Mouse (Mus musculus) embryonic facial prominence, embryonic 15.5 days (tissue): ENCODE data around the gene A230050P20Rik. TPM values are rescaled to one million over a fixed set of nuclear protein-coding genes. Genes with fewer than 3 reads are reported as not detected.

Experiments used
- ATAC-seq: fragments of 200-750 bp; cut with Nextera tagmentation; 2 replicates; pipeline ENCODE4 v1.8.0; 2017; ENCODE audit warnings: low read depth, moderate TSS enrichment; ENCODE audit not compliant: insufficient number of reproducible peaks, low FRiP score, low TSS enrichment
- H3K27ac ChIP-seq: fragments of 300-500 bp; sonication (generic); replicated peaks from 2 replicates; pipeline ENCODE4 v1.5.1; 2015; ENCODE audit warnings: mild to moderate bottlenecking, inconsistent platforms
- H3K27me3 ChIP-seq: fragments of 300-500 bp; sonication (generic); 2 replicates; pipeline ENCODE4 v1.6.1; 2015; ENCODE audit warnings: inconsistent platforms
- H3K36me3 ChIP-seq: fragments of 300-500 bp; sonication (generic); 2 replicates; pipeline ENCODE4 v1.6.1; 2015; ENCODE audit warnings: mild to moderate bottlenecking, inconsistent platforms
- H3K4me1 ChIP-seq: fragments of 300-500 bp; sonication (generic); 2 replicates; pipeline ENCODE4 v1.6.1; 2015; ENCODE audit warnings: inconsistent platforms
- H3K4me2 ChIP-seq: fragments of 300-500 bp; sonication (generic); replicated peaks from 2 replicates; pipeline ENCODE4 v1.6.1; 2015; ENCODE audit warnings: mild to moderate bottlenecking, inconsistent platforms
- H3K4me3 ChIP-seq: fragments of 300-500 bp; sonication (generic); replicated peaks from 2 replicates; pipeline ENCODE4 v1.5.1; 2015; ENCODE audit warnings: mild to moderate bottlenecking, inconsistent platforms
- H3K9ac ChIP-seq: fragments of 300-500 bp; sonication (generic); 2 replicates; pipeline ENCODE4 v1.6.1; 2015; ENCODE audit warnings: inconsistent platforms
- H3K9me3 ChIP-seq: fragments of 300-500 bp; sonication (generic); replicated peaks from 2 replicates; pipeline ENCODE4 v1.6.1; 2016; ENCODE audit warnings: inconsistent platforms
- WGBS: fragments of 180-500 bp; shearing (Covaris S2); methylation state at CpG from one replicate; pipeline ENCODE4 v1.1.7; 2015; 5-methylcytosine and 5-hydroxymethylcytosine counted together
- polyA plus RNA-seq: library from polyadenylated mRNA; unstranded; fragments of >200 nt; fragmentation: Nextera tagmentation; extraction: Ambion mirVana; gene quantifications from 2 replicates; pipeline ENCODE4 v1.2.1, GENCODE M21; 2015

Gene A230050P20Rik
- polyA plus RNA-seq, 1 experiment from 2014 or later = 18.4 TPM

DNA sequence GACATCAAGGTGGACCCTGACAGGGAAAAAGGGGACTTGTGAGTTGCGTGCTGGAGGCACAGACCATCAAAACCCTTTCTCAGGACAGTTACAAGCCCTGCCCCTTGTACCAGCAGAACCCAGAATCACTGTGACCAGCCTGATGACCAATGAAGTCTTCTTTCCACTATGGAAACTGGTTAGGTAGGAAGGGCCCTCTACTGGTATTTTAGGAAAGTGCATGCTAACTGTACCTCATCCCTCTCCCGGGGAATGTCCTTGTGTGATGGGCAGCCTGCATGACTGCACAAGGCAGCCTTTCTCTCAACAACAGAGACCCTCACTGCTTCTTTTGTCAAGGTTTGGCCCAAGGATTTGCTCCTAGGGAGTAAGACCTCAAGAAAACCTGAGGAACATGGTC, 25.8 kb upstream of the A230050P20Rik start:
- Histone ChIP-seq H3K27ac (no peak overlapping the region), H3K9ac (no peak overlapping the region), H3K4me1 (no peaks in the 10 kb centered on the region), H3K4me3 (no peak overlapping the region), H3K4me2 (no peak overlapping the region), H3K9me3 (no peaks in the 10 kb centered on the region), H3K27me3 (no peaks in the 10 kb centered on the region), H3K36me3 (no peaks in the 10 kb centered on the region)
- no peak for ATAC-seq
- WGBS = 21% methylated on average over 2 of the region's 2 CpGs

DNA sequence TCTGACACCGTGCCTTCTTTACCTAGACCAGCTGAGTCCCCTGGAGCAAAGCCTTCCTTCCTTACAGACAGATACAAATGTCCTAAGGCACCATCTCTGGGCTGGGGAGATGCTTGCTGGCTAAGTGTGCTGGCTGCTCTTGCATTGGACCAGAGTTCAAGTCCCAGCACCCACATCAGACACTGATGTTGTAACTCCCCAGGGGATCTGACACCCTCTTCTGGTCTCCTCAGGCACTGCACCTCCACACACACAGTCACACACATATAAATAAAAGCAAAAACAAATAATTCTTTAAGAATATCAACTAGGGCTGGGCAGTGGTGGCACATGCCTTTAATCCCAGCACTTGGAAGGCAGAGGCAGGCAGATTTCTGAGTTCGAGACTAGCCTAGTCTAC, 18.3 kb upstream of the A230050P20Rik start:
- H3K9ac ChIP-seq = no peak overlapping the region
- H3K9me3 ChIP-seq = no peaks in the 10 kb centered on the region
- no peaks in the 10 kb centered on the region for H3K4me1 ChIP-seq
- no peaks in the 10 kb centered on the region for H3K36me3 ChIP-seq
- ATAC-seq = no peak
- 79% methylated on average over 2 of the region's 2 CpGs for WGBS
- no peak overlapping the region for H3K27ac ChIP-seq
- no peak overlapping the region for H3K4me2 ChIP-seq
- H3K4me3 ChIP-seq = no peak overlapping the region
- no peaks in the 10 kb centered on the region for H3K27me3 ChIP-seq

DNA sequence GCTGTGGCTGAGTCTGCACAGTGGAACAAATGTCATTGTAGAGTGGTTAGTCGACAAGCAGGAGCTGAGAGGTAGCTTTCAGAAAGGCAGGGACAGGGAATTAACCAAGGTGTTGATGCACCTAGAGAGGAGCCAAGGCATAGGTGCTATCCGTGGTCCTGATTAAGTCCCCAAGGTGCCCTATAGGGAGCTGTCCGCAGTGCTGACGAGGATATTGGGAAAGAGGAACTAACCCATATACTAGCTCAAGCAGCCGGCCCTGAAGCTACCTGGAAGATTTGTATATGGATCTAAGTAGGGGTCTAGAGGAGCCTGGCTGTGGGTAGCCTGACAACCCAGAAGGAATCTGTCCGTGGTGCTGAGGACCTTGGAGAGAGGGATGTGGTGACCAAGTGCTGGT, 11.3 kb upstream of the A230050P20Rik start:
- no peak for ATAC-seq
- Histone ChIP-seq H3K4me2 (no peak overlapping the region), H3K27ac (no peak overlapping the region), H3K4me1 (no peaks in the 10 kb centered on the region), H3K9me3 (no peaks in the 10 kb centered on the region), H3K4me3 (no peak overlapping the region), H3K27me3 (no peaks in the 10 kb centered on the region), H3K9ac (no peak overlapping the region), H3K36me3 (no peaks in the 10 kb centered on the region)
- WGBS = 6% methylated on average over 6 of the region's 6 CpGs

DNA sequence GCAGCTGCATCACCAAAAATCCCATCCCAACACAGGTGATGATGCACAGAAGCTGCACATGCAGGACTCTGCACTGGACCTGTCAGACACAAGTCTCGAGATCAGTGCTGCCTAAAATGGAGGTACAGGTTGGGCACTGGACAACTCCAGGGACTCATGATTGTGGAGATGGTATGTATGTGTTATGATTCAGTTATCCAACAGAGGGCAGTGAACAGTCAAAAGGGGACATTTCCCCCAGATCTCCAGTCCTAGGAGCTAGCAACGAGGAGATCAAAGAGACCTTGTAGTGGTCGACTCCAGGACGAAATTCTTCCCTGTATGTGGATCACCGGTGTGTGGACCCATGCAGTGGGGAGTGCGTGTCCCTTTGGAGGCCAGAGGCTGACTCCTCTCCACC, 8.5 kb upstream of the A230050P20Rik start:
- Histone ChIP-seq H3K27me3 (no peaks in the 10 kb centered on the region), H3K9me3 (no peaks in the 10 kb centered on the region), H3K4me2 (no peak overlapping the region), H3K27ac (no peak overlapping the region), H3K4me1 (no peaks in the 10 kb centered on the region), H3K36me3 (no peaks in the 10 kb centered on the region), H3K4me3 (no peak overlapping the region), H3K9ac (no peak overlapping the region)
- WGBS = 44% methylated on average over 6 of the region's 6 CpGs
- ATAC-seq = 0 out of 2 replicates have a peak, but pooled peaks have one; percentile 34

GRCm38 (mm10) chr9:20861821-20862220, 6.6 kb upstream of the A230050P20Rik start:
- no peak for ATAC-seq
- Histone ChIP-seq H3K9me3 (no peaks in the 10 kb centered on the region), H3K36me3 (no peaks in the 10 kb centered on the region), H3K4me1 (no peaks in the 10 kb centered on the region), H3K27me3 (peaks cover 3% of the 10 kb centered on the region; the same call in 1 of the 2 replicates), H3K27ac (no peak overlapping the region), H3K9ac (no peak overlapping the region), H3K4me2 (no peak overlapping the region), H3K4me3 (no peak overlapping the region)
- 8% methylated on average over 4 of the region's 4 CpGs for WGBS

DNA sequence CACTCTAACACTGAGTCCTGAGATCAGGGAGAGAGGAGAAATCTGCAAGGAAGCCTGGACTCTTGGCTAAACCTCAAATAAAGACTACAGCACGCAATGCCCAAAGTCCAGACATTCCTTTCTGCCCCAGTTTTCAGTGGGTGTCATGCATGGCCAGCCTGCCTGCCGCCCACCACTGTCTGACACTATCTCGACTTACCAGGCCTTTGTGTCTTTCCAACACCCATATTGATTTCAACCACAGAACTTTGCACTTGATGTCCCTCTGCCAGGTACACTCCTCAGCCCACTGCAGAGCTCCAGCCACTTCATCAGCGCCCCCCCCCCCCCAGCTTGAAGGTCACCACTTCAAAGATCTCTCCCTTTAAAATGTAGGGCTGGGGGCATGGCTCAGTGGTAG, 6.2 kb upstream of the A230050P20Rik start:
- WGBS = 54% methylated on average over 4 of the region's 4 CpGs
- no peak overlapping the region for H3K4me2 ChIP-seq
- H3K27me3 ChIP-seq = peaks cover 7% of the 10 kb centered on the region; the same call in 1 of the 2 replicates
- no peak overlapping the region for H3K9ac ChIP-seq
- no peaks in the 10 kb centered on the region for H3K9me3 ChIP-seq
- no peak overlapping the region for H3K27ac ChIP-seq
- no peak overlapping the region for H3K4me3 ChIP-seq
- no peaks in the 10 kb centered on the region for H3K4me1 ChIP-seq
- no peak for ATAC-seq
- no peaks in the 10 kb centered on the region for H3K36me3 ChIP-seq

- Histone ChIP-seq H3K9ac (no peak overlapping the region), H3K27ac (no peak overlapping the region), H3K4me2 (no peak overlapping the region), H3K27me3 (peaks cover 44% of the 10 kb centered on the region), H3K4me1 (peaks cover 10% of the 10 kb centered on the region; the same call in 1 of the 2 replicates), H3K4me3 (no peak overlapping the region), H3K9me3 (no peaks in the 10 kb centered on the region), H3K36me3 (no peaks in the 10 kb centered on the region)
- 58% methylated on average over 3 of the region's 3 CpGs for WGBS
- no peak for ATAC-seq
These were observed 1.6 kb upstream of the A230050P20Rik start for GRCm38 (mm10) chr9:20866879-20867278.

DNA sequence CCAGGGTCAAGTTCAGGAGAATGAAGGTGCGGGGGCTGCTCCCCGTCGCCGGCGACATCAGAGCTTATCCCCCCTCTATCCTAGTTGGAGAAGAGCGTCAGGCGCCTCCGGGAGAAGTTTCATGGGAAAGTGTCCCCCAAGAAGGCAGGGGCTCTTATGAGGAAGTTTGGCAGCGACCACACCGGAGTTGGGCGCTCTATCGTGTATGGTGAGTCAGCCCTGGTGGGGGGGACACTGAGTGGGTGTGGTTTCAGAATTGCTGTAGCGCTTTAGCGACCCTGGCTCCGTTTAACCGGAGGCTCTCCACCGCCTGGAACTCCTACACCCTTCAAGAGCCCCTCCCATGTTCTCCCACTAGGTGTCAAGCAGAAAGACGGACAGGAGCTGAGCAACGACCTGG, 804 bp downstream of the A230050P20Rik start:
- peaks cover 10% of the 10 kb centered on the region; the same call in 1 of the 2 replicates for H3K4me1 ChIP-seq
- no peak overlapping the region for H3K27ac ChIP-seq
- H3K4me3 ChIP-seq = peak overlapping the region; percentile 52
- 4% methylated on average over 19 of the region's 19 CpGs for WGBS
- H3K4me2 ChIP-seq = peak overlapping the region; percentile 72
- no peaks in the 10 kb centered on the region for H3K9me3 ChIP-seq
- no peak for ATAC-seq
- H3K9ac ChIP-seq = no peak overlapping the region; the same call in 1 of the 2 replicates
- no peaks in the 10 kb centered on the region for H3K36me3 ChIP-seq
- peaks cover 44% of the 10 kb centered on the region for H3K27me3 ChIP-seq

DNA sequence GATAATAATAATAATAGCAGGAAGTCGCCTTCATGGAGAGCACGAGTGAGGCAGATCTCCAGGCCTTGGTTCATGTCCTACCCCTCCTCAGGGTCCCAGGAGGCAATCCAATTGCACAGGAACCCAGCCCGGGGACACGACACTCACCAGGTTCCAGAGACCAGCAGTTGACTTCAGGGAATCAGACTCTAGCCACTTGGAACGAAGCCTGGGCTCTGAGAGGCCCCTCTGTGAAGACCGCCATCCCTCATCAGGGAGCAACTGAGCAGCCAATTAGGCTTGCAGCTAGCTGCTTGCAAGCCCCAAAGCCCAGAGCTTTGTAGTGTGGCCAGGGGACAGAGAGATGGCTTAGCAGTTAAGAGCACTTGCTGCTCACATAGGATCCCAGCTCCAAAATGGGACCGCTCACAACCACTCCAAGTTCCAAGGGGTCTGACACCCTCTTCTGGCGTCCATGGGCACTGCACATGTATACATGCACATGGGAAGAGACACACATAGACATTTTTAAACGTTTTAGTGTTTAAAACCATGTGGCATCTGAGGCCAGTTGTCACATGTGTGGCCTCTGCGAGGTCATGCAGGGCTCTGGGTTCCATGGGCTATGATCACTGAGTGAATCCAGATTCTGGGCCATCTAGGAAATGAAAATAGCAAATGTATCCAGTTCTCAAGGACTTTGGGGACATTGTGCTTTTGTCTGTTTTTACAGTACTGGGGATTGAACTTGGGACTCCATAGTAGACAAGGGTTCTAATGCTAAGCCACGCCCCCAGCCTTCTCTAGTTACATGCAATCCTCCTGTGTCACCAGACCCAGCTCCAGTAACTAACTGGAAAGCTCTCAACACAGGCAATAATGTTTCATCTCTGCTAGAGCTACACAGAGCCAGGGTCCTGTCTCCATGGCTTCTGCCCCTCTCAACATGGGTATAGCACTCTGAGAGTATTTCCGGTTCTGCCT, 2.0 kb downstream of the A230050P20Rik start:
- H3K36me3 ChIP-seq = no peaks in the 10 kb centered on the region
- no peak overlapping the region for H3K9ac ChIP-seq
- no peaks in the 10 kb centered on the region for H3K9me3 ChIP-seq
- 74% methylated on average over 12 of the region's 12 CpGs for WGBS
- ATAC-seq = no peak
- H3K4me2 ChIP-seq = no peak overlapping the region
- no peak overlapping the region for H3K4me3 ChIP-seq
- H3K4me1 ChIP-seq = peaks cover 10% of the 10 kb centered on the region; the same call in 1 of the 2 replicates
- peaks cover 44% of the 10 kb centered on the region for H3K27me3 ChIP-seq
- no peak overlapping the region for H3K27ac ChIP-seq

DNA sequence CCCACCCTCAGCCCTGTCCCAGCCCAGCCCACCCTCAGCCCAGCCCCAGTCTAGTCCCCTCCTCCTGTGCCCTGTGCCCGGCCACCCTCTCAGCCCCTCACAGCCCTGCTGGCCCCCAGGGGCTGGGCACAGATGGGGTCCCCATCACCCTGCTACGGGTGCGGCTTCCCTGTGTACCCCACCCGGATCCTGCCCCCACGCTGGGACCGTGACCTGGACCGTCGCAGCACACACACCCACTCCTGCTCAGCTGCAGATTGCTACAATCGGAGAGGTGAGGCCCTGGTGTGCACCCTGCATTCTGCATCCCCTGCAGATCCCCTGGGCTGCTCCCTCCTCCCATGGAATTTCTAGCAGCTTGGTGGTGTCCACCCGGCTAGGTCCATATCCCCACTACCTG, 4.5 kb downstream of the A230050P20Rik start:
- WGBS = 90% methylated on average over 10 of the region's 10 CpGs
- no peak for ATAC-seq
- H3K4me3 ChIP-seq = no peak overlapping the region

DNA sequence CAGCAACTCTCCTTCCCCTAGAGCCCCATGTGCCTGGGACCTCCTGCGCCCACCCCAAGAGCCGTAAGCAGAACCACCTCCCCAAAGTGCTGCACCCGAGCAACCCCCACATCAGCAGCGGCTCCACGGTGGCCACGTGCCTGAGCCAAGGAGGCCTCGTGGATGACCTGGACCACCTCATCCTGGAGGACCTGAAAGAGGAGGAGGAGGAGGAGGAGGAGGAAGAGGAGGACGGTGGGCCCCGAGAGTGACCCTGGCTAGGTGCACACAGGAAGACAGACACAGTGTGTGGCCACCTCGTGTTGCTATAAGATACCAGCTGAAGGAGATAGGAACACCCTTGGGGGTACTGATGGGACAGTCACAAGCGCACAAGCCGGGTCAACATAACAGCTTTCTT, 5.1 kb downstream of the A230050P20Rik start:
- Histone ChIP-seq H3K27me3 (peaks cover 26% of the 10 kb centered on the region), H3K27ac (no peak overlapping the region), H3K4me1 (peaks cover 12% of the 10 kb centered on the region; the same call in 1 of the 2 replicates), H3K36me3 (no peaks in the 10 kb centered on the region), H3K9me3 (no peaks in the 10 kb centered on the region), H3K4me3 (no peak overlapping the region), H3K4me2 (no peak overlapping the region), H3K9ac (no peak overlapping the region)
- WGBS = 84% methylated on average over 12 of the region's 12 CpGs
- ATAC-seq = no peak

More for the DNA sequence above, 4.5 kb downstream of the A230050P20Rik start:
- Histone ChIP-seq H3K4me2 (no peak overlapping the region), H3K36me3 (no peaks in the 10 kb centered on the region), H3K9me3 (no peaks in the 10 kb centered on the region), H3K27me3 (peaks cover 29% of the 10 kb centered on the region), H3K27ac (no peak overlapping the region), H3K9ac (no peak overlapping the region), H3K4me1 (peaks cover 15% of the 10 kb centered on the region; the same call in 1 of the 2 replicates)
